Mouse (Mus musculus) CH12.LX (cell line): ENCODE measurements around the gene Snx19.

Source experiments
- CHD2 ChIP-seq: IDR thresholded peaks from 2 replicates; pipeline ENCODE4 v1.6.1; 2011; ENCODE audit warnings: low read length, improper control_type of control experiment
- CTCF ChIP-seq, 2 experiments: IDR thresholded peaks in 1 of 2; conservative IDR thresholded peaks in 1 of 2; 2 replicates each; pipeline ENCODE4 v1.5.1; 2011 to 2012; ENCODE audit warnings: low read depth in 2 of 2, low read length in 2 of 2, improper control_type of control experiment in 1 of 2, inconsistent platforms in 1 of 2, mild to moderate bottlenecking in 1 of 2, moderate library complexity in 1 of 2
- E2F4 ChIP-seq: IDR thresholded peaks from 2 replicates; pipeline ENCODE4 v1.6.1; 2011; ENCODE audit warnings: low read depth, low read length, improper control_type of control experiment; ENCODE audit not compliant: insufficient replicate concordance
- ETS1 ChIP-seq: conservative IDR thresholded peaks from 2 replicates; pipeline ENCODE4 v1.6.1; 2012; ENCODE audit warnings: low read depth, mild to moderate bottlenecking, inconsistent platforms, low read length, improper control_type of control experiment, moderate library complexity
- HCFC1 ChIP-seq: IDR thresholded peaks from 2 replicates; pipeline ENCODE4 v1.6.1; 2012; ENCODE audit warnings: low read depth, mild to moderate bottlenecking, inconsistent platforms, low read length, improper control_type of control experiment
- JUND ChIP-seq: conservative IDR thresholded peaks from 2 replicates; pipeline ENCODE4 v1.6.1; 2011; ENCODE audit warnings: low read depth, low read length, improper control_type of control experiment
- MYC ChIP-seq: IDR thresholded peaks from 2 replicates; pipeline ENCODE4 v1.6.1; 2011; ENCODE audit warnings: low read depth, mild to moderate bottlenecking, improper control_type of control experiment, low read length
- POLR2A ChIP-seq: IDR thresholded peaks from 2 replicates; pipeline ENCODE4 v1.6.1; 2011; ENCODE audit warnings: low read depth, mild to moderate bottlenecking, improper control_type of control experiment, low read length
- POLR2AphosphoS2 ChIP-seq: IDR thresholded peaks from 2 replicates; pipeline ENCODE4 v1.6.1; 2011; ENCODE audit warnings: low read depth, low read length, improper control_type of control experiment
- RAD21 ChIP-seq: IDR thresholded peaks from 2 replicates; pipeline ENCODE4 v1.6.1; 2011; ENCODE audit warnings: low read depth, mild to moderate bottlenecking, low read length, improper control_type of control experiment, moderate library complexity
- TCF12 ChIP-seq: IDR thresholded peaks from 2 replicates; pipeline ENCODE4 v1.6.1; 2014; ENCODE audit warnings: low read depth, mild to moderate bottlenecking, inconsistent platforms, low read length, improper control_type of control experiment
- USF1 ChIP-seq: IDR thresholded peaks from 2 replicates; pipeline ENCODE4 v1.6.1; 2014; ENCODE audit warnings: low read depth, mild to moderate bottlenecking, inconsistent platforms, low read length, improper control_type of control experiment
- ZNF384 ChIP-seq: IDR thresholded peaks from 2 replicates; pipeline ENCODE4 v1.6.1; 2012; ENCODE audit warnings: low read depth, low read length, improper control_type of control experiment, inconsistent platforms

DNA sequence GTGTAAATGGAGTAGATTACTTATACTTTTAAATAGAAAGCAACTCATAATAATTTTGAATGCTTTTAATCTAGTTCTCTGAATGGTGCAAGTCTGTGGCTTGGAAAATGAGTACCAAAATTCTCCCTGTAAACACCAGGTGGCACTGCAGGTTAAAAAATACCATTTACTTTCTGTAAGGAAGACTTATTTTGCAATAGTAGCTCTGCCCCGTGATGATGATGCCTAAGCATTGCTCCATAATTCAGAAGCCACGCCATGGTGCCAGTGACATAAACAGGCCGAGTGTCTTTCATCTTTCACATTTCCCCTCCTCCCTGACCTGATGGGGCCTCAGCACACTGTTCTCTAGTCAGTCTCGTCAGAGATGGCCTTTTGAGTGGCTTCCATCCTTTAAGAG, 21.6 kb downstream of the Snx19 start:
- TF ChIP-seq ETS1 (no peak), POLR2A (no peak), JUND (no peak), CHD2 (no peak), ZNF384 (no peak), E2F4 (no peak), CTCF (conservative IDR thresholded peaks at IDR 0.05 in 1 of 2, IDR thresholded peaks at IDR 0.05 in 1 of 2; ENCODE audit: low read depth in 2 of 2, low read length in 2 of 2) (peak in 1 of 2 experiments; percentile 59; a peak in 3 of 4 replicates), USF1 (no peak), TCF12 (no peak), RAD21 (peak; percentile 44), POLR2AphosphoS2 (no peak), MYC (no peak), HCFC1 (no peak)
